Mouse (Mus musculus) adrenal gland, adult 8-10 months (tissue): Measurements from ENCODE around the gene Tppp3. TPM values are rescaled to one million over a fixed set of nuclear protein-coding genes. Genes with fewer than 3 reads are reported as not detected.

Experiments
- DNase-seq: peaks from one replicate; pipeline ENCODE4 v3.0.0; 2022
- total RNA-seq, 4 experiments: library from RNA; stranded (reverse); gene quantifications; 2 replicates each; pipeline ENCODE4 v1.2.4; 2022

Gene Tppp3
- total RNA-seq, 4 experiments from 2014 or later, result 28.3 to 40.2 (median 33.0) TPM

GRCm38 (mm10) chr8:105484392-105484791 lies 13.1 kb upstream of the Tppp3 start:
- DNase-seq, result no peak

DNA sequence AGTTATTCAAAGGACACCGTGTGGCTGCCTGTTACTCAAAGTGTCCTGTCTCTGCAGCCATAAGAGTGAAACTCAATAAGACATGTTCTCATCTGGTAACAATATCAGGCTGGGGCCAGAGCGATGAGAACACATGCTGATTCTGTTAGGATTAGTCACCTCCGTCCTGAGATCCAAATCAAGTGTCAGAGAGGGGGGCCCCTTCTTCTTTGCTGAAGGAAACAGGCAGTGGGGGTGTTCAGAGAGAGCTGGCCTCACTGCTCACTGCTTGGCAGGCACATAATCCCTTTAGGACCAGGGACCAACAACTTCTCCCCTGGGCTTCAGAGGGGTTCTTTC lies 12.7 kb upstream of the Tppp3 start:
- DNase-seq, result no peak

DNA sequence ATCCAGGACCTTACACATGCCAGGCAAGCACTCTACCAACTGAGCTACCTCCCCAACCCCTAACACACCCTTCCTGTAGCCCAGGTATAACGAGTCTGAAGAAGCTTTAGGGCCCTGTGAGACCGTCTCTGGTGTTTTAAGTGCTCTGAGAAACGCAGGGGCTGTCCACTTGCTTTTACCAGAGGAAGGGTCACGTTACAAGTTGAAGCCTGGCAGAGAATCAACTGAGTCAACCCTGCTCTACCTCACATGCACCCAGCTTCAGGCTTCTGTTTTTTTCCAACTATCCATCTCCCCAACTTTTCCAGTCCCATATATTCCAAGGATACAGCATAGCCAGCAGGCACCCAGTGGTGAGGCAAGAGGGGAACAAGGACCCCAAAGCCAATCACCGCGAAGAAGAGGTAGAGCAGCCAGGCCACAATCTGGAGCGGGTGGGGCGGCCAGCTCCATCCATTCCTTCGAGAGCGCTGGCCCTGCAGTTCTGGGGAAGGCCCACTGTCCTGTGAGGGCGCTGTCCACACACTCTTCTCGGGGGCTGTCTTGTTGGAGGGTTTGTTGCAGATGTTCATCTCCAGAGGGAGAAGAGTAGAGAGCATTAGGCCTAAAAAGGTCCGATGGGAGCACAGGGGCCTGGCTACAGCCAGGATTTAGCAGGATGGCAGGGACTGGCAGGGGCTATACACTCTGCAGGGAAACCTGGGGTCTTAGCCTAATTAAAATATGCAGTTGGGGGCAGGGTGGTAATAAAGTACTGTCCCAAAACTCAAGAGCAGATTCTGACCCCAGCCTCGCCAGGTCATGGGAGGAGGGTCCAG lies 12.1 kb upstream of the Tppp3 start:
- no peak for DNase-seq

- DNase-seq, result no peak
These were observed 10.8 kb upstream of the Tppp3 start for GRCm38 (mm10) chr8:105482123-105482522.

GRCm38 (mm10) chr8:105481453-105481852 lies 10.1 kb upstream of the Tppp3 start:
- DNase-seq, result no peak

GRCm38 (mm10) chr8:105481013-105481412 lies 9.7 kb upstream of the Tppp3 start:
- no peak for DNase-seq

- no peak for DNase-seq
These were observed 6.5 kb upstream of the Tppp3 start for GRCm38 (mm10) chr8:105477792-105478191.

DNA sequence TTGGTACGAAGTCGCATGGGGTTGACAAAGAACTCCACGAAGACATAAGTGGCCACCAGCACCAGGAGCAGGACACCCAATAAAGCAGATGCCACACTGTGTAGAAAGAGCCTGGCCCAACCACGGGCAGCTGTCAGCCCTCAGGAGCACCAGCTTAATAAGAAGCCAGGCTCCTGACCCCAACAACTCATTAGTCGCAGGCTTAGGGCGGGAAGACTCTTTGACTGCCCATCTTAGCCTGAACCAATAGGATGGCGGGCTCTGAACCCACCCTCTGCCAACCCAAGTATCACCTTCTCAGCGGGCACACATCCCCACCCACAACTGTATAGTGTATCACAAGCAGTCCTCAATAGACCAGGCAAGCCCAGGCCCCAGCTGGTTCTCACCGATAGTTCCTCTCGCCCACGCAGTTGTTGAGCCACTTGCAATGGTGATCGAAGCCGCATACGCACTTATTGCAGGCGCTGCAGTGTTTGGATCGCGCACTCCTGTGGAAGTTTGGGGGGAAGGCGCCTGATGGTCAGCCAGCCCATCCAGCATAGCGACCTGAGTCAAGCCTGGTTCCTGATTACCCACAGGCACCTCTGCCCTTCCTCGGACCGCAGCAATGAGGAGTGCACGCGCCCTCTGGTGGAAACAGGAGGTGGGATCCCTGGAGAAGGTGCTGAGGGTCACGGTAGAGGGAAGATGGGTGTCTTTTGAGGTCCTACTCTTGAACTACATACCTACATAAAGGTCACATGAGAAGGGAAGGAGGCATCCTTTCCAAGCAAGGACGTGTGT lies 5.5 kb upstream of the Tppp3 start:
- no peak for DNase-seq

DNA sequence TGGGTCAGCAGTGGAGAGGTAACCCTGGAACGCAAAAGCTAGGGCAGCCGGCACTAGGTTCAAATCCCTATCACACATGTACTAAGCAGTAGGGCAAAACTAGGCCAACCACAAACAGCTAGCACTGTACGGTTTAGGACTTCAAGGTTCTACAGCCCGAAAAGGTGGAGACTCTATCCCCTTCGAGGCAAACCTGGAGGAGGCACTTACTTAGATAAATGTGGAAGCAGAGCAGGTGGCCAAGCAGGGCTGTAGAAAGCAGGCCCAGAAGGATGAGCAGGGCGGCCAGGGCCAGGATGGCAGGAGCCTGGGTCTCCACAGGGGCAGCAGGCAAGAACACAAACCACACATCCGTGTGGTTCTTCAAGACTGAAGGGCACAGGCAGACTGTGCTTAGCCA lies 4.8 kb upstream of the Tppp3 start:
- no peak for DNase-seq

- no peak for DNase-seq
These were observed 4.4 kb upstream of the Tppp3 start for GRCm38 (mm10) chr8:105475742-105476141.

DNA sequence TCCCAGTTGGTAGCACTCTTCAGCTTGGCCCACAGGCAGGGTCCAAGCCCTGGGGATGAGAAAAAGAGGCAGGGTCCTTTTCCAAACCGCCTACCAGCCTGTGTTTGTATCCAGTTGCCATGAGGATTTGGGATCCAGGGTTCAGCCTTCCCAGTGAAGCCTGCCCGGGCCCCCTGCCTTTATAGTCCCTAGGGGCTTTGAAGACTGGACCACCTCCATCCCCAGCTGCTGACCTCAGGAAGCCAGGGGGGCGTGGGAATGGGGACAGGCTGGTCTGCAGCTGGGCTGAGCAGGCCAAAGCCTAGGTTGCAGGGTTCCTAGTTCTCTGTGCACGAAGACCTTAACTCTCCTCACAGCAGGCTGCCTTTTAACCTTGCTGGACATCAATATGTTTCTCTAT lies 3.9 kb upstream of the Tppp3 start:
- no peak for DNase-seq

GRCm38 (mm10) chr8:105474680-105475079 lies 3.4 kb upstream of the Tppp3 start:
- DNase-seq, result no peak

DNA sequence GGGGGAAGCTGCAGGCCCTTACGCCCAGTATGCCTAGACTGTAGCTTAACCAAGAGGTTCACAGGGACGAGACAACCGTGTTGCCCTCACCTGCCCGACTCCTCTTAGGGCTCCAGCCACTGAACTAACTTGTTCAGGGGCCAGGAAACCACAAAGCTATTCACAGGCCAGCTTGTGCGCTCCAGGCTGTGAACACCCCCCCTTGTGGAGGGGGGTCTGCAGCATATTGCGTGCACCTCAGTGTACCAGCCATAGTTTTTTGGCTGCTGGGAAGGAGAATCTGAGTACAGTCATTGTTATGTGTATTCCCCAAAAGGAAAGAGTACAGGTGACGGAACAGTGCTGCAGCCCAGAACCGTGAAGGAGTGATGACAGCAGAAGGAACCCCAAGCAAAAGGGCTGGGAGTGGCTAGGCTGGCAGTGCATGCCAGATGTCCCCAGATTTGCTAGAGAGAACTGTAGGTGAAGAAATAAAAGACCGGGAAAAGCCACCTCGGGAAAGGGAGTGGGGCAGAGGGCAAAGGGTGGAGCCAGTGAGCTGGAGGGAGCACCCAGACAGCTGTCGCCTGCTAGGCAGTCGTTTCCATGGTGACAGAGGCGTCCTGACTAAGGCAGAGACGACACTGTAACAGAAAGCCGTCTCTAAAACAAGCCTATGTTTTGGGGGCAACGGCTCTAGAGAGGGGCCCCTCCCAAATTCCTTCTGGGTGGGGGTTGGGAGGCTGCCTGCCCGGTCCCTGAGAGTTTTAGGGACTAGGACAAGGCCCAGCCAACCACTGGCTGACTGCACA lies 2.7 kb upstream of the Tppp3 start:
- no peak for DNase-seq

DNA sequence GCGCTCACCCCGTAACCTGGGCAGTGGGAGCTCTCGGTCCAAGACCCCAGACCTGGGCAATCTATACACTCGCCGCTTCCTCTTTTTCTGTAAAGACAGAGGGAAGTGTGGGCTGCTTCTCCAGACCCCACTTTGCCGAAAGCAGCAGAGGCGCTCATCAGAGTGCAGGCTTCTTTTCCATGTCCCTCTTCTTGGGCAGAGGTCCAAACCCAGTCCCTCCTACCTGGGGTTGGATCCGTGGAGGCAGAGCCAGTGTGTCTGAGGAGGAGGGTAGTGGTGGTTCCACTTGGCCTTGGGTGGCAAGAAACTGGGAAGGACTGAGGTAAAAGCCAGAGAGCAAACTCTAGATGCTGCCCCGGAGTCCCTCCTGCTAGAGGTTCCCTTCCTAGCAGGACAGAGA lies 1.7 kb upstream of the Tppp3 start:
- no peak for DNase-seq

GRCm38 (mm10) chr8:105472414-105472932 lies 1.1 kb upstream of the Tppp3 start:
- no peak for DNase-seq

DNA sequence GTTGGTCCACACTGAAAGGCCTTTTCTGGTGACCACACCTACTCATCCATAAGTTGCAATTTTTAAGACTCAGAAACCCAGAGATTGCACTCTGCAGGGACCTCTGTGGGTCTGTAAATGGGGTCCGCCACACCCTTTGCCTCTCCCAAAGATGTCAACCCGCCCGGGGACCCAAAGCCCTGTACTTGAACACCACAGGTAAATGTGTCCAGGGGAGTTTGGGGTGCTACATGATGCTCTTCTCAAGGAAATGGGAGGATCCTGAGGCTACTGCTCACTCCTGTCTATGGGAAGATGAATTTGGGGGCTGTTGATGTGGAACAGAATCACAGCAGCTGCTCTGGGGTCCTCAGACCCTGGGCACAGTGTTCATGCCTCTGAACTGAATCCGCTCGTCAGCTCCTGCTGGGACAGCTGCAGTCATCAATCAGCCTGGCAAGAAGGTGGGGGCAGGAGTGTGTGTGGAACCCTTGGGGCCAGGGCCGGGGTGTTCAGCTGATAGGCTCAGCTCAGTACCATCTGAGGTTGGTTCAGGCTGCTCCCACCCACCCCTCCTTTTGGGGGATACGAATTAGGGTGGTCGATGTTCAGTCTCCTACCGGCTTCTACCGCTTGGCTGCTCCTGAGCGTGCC lies 529 bp downstream of the Tppp3 start:
- DNase-seq, result no peak

- DNase-seq, result no peak
These were observed 1.1 kb downstream of the Tppp3 start for GRCm38 (mm10) chr8:105470262-105470661.

- DNase-seq, result no peak
These were observed 1.5 kb downstream of the Tppp3 start for GRCm38 (mm10) chr8:105469816-105470215.

DNA sequence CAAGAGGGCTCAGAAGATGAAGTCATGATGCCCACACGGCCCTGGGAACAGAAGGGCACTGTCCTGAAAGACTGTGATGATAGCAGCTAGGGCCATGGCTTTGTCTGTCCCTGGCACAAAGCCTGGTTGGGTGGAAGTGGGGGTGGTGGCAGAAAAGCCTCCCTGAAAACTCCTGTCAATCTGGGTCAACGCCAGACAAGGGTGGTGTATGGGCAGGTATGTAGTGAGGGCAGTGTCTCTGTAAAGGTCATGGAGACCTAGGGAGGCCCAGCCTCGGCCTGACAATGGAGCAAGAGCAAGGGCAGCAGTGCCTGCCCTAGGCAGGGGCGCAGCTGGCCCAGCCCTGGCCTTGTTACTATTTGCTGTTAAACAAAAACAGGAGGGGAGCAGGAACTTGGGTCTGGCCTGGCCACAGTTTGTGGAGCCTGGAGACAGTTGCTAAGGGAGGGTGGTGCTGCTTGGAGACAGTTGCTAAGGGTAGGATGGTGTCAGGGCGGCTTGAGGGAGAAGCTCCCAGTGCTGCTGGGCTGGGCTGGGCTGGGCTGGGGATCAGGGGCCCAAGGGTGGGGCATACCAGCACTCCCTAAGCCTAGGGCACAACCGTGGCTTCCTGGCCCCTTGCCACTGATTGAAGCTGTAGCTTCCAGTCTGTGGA lies 2.2 kb downstream of the Tppp3 start:
- DNase-seq, result no peak

DNA sequence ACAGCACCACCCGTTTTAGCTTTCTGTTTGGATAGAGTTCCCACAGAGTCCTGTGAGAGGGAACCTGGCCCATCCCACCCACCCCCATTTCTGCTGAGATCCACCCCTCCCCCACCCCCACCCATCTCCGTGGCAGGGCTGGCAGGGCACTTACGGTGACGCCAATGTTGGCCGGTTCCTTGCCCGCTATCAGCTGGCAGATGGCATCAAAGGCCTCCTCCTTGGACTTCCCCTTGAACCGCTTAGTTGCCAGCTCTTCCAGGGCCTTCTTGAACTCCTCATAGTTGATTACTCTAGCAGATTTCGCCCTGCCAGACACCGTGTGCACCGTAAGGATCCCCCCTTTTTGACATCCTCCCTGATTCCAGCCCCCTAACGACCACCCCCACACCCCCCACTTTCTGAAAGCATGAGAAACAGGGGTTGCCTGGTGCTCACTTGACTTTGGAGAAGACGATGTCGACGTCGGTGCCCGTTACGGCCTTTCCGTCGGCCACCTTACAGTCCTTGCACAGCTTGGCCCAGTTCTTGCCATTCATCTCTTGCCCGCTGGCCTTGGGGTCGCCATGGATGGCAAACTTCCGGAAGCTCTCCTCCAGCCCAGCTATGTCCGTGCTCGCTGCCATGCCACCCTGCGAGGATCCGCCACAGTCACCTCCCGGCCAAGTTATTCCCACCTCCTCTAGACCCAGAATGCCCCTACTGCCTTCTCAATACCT lies 3.2 kb downstream of the Tppp3 start:
- no peak for DNase-seq

DNA sequence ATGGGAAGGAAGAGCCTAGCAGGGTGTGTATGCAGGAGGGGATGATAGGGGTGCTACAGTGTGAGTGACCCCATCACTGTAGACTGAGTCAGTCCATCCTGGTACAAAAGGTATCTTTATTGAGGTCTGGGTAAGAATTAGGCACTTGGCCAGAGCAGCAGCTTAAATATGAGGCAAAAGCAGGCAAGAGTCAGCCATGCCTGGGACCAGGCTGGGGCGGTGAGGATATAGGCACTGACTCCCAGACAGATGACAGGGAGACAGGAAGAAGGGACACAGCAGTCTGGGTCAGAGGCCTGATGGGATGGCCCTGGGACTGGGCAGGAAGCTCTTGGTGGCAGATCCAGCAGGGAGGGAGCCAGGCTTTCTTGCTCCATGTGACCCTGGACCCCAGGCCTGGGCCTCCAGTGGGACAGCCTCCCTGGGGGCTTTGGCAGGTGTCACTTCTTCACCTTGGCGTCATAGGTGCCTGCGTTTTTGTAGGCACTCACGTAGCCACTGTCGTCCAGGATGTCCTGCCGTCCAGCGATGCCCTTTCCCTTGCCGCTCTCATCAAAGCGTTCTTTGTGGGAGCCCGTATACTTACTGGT lies 3.8 kb downstream of the Tppp3 start:
- no peak for DNase-seq
